Mouse (Mus musculus): ENCODE data around the gene Lepr. TPM values are rescaled to one million over a fixed set of nuclear protein-coding genes. Genes with fewer than 3 reads are reported as not detected.

The Lepr gene
- 16.9 and 20.1 TPM in 2 replicates for polyA plus RNA-seq (2012; rRNA removed)

- DNase-seq (ENCODE audit: low spot score), result no peak
These were observed at the start of gene Lepr for GRCm38 (mm10) chr4:101717367-101718121. Lepr (plus strand) TSS chr4:101717404.

GRCm38 (mm10) chr4:101669161-101669560 is 48.0 kb upstream of the Lepr start:
- no peak for DNase-seq (ENCODE audit: low spot score)

- no peak for DNase-seq (ENCODE audit: low spot score)
These were observed 47.4 kb upstream of the Lepr start for GRCm38 (mm10) chr4:101669811-101670210.

DNA sequence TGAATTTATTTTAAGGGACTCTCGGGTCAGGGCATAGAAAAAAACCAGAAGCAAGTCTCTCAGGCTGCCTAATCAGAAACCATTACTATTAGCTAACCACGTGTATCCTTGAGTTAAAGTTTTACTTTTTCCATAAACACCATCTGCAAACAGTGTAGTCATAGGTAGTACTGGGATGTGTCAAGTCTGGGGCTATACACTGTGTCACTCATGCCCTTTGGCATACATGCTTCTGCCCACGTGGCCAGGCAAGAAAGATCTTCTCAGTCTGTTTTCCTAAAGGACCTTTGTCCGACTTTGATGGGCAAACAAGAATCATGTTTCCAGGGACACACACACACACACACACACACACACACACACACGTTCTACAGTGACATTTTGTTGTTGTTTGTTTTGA is 42.4 kb upstream of the Lepr start:
- no peak for DNase-seq (ENCODE audit: low spot score)

DNA sequence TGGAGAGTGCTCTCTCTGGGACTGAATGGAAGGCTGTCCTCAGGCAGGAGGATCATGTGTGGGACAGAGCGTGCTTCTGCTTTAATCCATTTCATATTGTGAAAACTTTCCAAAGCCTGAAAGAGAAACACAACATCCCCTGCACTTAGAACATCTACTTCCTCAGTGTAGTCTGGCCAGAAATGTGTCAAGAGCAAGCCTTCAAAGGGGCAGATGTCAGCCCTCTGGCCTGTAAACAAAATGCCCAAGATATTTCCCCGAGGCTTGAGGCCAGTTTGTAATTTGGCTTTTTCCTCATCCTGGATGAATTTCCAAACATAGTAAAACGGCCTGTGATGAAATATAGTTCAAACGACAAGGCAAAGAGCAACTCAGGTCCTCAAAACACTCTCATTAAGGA is 41.5 kb upstream of the Lepr start:
- DNase-seq (ENCODE audit: low spot score), result no peak

DNA sequence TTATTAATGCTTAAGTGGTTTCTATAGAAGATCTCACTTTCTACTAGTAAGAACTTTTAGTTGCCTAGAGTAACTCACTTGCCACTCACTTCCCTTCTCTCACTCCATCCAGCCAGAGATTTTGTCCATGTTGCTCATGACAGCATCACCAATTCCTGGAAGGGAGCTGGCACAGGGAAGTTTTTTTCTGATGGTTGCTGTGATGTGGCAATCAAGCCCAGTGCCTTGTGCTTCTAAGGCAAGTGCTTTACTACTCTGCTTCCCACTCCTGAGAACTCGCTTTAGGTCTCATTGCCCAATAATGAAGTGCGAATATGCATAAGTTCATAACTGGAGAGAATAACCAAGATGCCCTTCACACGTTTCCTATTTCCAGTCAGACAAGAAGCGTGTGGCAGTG is 34.6 kb upstream of the Lepr start:
- DNase-seq (ENCODE audit: low spot score), result no peak

DNA sequence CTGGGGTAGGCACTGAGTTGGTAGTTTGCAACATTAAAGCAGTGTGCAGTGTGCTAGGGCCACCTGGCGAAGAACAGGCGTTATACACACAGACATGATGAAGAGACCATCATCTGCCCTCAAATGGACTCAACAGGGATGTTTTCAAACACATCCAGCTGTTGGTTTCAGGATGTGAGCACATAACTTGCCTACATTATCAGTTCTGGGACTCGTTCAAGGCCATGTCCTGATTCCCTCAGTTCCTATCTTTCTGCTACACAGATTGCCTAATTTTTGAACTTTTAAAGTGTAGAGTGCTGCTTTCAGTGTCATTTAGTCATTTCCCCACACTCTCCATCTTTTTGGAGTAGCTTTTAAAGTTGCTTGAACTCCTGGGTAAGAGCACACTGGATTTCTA is 34.1 kb upstream of the Lepr start:
- no peak for DNase-seq (ENCODE audit: low spot score)

GRCm38 (mm10) chr4:101684821-101685220 is 32.4 kb upstream of the Lepr start:
- DNase-seq (ENCODE audit: low spot score), result no peak

- no peak for DNase-seq (ENCODE audit: low spot score)
These were observed 30.9 kb upstream of the Lepr start for GRCm38 (mm10) chr4:101686227-101686810.

DNA sequence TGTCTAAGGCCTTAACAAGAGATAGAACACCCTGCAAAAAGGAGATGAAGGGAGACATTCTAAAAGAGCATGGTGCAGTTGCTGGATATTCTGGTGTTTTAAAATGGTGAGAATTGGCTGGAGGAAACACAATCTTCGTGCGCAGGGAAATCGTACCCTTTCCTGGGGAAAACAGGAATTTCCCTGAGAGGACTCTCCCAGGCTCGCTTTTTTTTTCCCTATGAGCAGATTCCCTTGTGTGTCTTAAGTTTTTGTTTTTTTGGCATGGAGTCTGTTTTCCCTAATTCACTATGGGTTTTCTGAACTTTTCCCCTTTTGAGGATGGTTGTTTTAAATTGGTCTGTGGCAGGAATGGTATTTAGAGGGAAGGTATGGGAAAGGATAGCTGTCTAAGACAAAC is 28.0 kb upstream of the Lepr start:
- no peak for DNase-seq (ENCODE audit: low spot score)

- DNase-seq (ENCODE audit: low spot score), result no peak
These were observed 27.6 kb upstream of the Lepr start for GRCm38 (mm10) chr4:101689645-101690044.

- DNase-seq (ENCODE audit: low spot score), result no peak
These were observed 24.3 kb upstream of the Lepr start for GRCm38 (mm10) chr4:101692892-101693291.

GRCm38 (mm10) chr4:101694529-101694928 is 22.7 kb upstream of the Lepr start:
- no peak for DNase-seq (ENCODE audit: low spot score)

GRCm38 (mm10) chr4:101697236-101697635 is 20.0 kb upstream of the Lepr start:
- no peak for DNase-seq (ENCODE audit: low spot score)

DNA sequence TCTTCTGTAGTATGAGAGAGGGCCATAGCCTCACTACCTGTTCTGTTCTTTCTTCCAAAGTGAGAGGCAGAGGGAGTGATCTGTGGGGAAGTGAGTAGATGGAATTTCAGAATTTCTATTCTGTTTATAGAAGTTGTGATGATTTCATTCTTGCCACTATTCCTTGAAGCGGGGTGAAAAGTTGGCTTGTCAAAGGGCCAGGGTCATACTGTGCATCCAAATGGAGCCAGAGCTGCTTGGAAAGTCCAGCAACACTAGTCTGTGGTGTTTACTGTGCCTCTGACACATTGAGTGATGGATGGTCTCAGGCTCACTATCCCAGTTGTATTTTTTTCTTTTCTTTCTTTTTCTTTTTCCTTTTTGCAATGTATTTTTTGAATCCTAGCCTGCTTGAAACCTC is 17.8 kb upstream of the Lepr start:
- no peak for DNase-seq (ENCODE audit: low spot score)

GRCm38 (mm10) chr4:101700892-101701640 is 16.1 kb upstream of the Lepr start:
- DNase-seq (ENCODE audit: low spot score), result no peak

DNA sequence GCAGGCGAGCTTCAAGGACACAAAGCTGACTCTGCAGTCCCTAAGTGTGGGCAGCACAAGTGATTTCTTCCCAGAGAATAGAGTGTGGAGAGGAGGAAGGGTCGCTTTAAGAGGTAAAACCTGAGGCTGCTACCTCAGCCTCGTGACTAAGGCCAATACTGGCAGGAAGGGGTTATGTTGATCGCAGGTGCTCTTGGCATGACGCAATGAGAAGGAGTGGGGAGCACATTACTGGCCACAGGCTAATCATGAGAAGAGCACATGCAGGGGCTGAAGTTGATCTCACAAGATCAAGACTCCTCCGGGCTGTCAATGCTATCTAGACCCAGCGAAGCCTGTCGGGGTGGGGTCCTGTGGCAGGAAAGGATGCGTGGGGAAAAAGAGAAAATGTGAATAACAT is 11.9 kb upstream of the Lepr start:
- no peak for DNase-seq (ENCODE audit: low spot score)

DNA sequence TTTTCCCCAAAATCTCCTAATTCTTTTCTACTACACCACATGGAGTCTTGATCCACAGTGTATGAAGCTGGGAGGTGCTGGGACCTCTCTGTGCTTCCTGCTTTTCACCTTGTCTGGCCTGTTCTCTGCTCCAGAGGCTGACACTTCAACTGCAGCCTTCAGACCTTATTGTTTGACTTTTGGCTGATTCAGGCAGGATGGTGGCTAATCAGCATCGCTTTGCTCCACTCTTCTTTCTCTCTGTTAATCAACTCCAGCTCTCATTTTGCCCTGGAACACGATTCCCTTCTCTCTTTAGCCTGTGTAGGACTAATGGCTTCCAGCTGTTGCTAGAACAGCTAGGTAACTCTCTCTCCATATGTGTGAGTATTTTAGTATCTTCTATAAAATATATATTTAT is 10.0 kb upstream of the Lepr start:
- DNase-seq (ENCODE audit: low spot score), result no peak

- no peak for DNase-seq (ENCODE audit: low spot score)
These were observed 9.3 kb upstream of the Lepr start for GRCm38 (mm10) chr4:101707953-101708352.

- DNase-seq (ENCODE audit: low spot score), result no peak
These were observed 6.8 kb upstream of the Lepr start for GRCm38 (mm10) chr4:101710361-101710760.

DNA sequence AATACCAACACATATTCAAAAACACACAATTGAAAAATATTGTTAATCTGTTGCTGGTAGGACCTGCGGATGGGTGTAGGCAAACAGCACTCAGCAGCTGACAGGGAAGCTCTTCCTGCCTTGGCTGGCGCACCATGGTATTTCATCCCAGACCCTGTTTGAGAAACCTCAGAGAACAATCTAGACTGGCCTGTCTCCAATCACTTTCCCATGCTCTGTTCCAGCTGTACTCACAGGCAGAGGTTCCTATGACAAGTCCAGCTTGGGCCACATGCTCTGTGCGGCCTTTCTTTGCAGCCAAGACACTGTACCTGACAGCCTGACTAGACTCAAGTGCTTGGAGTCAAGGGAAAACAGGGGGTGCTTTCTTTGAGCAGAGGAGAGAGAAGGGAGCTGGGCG is 6.1 kb upstream of the Lepr start:
- no peak for DNase-seq (ENCODE audit: low spot score)

DNA sequence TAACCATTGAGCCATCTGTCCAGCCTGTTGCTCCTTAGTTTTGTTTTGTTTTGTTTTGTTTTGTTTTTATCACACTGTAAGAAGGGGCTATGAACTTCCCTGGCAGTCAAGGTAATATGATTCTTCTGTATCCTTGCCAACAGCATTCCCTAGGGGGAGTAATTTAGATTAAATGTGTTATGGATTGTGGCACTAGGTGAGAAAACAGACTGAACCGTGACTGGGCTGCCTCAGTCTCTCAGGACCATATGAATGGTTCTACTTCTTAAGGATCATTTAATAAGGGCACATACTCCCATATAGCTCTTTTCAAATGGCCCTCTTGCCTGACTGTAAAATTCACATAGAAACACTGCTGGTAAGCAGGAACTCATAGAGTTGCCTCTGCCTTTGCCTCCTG is 4.6 kb upstream of the Lepr start:
- no peak for DNase-seq (ENCODE audit: low spot score)

DNA sequence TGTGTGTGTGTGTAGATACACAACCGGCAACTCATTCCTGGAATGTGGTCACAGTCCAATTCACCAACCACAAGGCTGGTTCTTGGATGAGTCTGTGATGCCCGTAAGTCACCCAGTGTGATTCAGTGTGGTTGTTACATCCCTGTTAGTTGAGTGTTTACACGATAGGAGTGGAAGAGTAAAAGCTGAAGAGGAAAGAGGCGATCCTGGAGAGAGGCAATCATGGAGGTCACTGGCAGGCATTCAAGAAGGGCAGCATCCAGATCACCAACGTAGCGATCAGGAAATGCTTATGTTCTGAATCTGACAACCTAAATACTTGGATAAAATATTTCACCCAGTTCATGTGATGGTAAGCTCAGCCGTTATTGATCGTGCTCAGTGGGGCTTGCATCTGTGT is 1.9 kb upstream of the Lepr start:
- DNase-seq (ENCODE audit: low spot score), result no peak
